In genomic region chr17:83736701-83737100, GRCm38 (mm10) we compare ENCODE assay signal across 21 mouse cellular contexts. TPM values are rescaled to one million over a fixed set of nuclear protein-coding genes. Genes with fewer than 3 reads are reported as not detected.
DNase-seq lines count a peak whose midpoint lies in the region; ATAC-seq lines count a peak whose summit lies in the region.
"Had no signal": no experiment of that assay in that cellular context is flagged by ENCODE, and none has a peak within 500 bp of the region (broad histone marks: within the 10 kb centered on the region; RNA-seq: fewer than 3 reads in every experiment).

No protein-coding gene starts in this region.

- WGBS in liver, embryonic 13.5 days (ENCODE audit: insufficient replicate concordance) = 19% methylated on average over 9 of the region's 9 CpGs
- 93% methylated on average over 9 of the region's 9 CpGs for WGBS in midbrain, embryonic 13.5 days

- H3K9ac ChIP-seq in liver, embryonic 13.5 days = 0 out of 2 replicates have a peak overlapping the region, but pooled peaks have one; percentile 2
- H3K9ac ChIP-seq in midbrain, embryonic 13.5 days (replicated peaks) = no peak overlapping the region
- H3K9ac ChIP-seq: embryonic facial prominence, embryonic 13.5 days; heart, embryonic 13.5 days; hindbrain, embryonic 14.5 days had no signal

- 0 out of 2 replicates have a peak overlapping the region, but pooled peaks have one; percentile 0 for H3K4me3 ChIP-seq in liver, embryonic 13.5 days (replicated peaks)
- H3K4me3 ChIP-seq in midbrain, embryonic 13.5 days (replicated peaks) = no peak overlapping the region
- H3K4me3 ChIP-seq: embryonic facial prominence, embryonic 13.5 days; forebrain, embryonic 10.5 days; gastrocnemius, adult 2 months; heart, embryonic 13.5 days had no signal

- peak overlapping the region; percentile 30 for H3K4me2 ChIP-seq in liver, embryonic 13.5 days
- H3K4me2 ChIP-seq in midbrain, embryonic 13.5 days (replicated peaks) = no peak overlapping the region
- H3K4me2 ChIP-seq: embryonic facial prominence, embryonic 13.5 days; heart, embryonic 13.5 days; hindbrain, embryonic 14.5 days; midbrain, embryonic 11.5 days had no signal

- H3K36me3 ChIP-seq in liver, embryonic 13.5 days = peaks cover 39% of the 10 kb centered on the region
- H3K36me3 ChIP-seq in midbrain, embryonic 13.5 days = 0 out of 2 replicates have a peak, but pooled peaks cover 5% of the 10 kb centered on the region

- no peaks in the 10 kb centered on the region for H3K9me3 ChIP-seq in liver, embryonic 13.5 days (replicated peaks)
- H3K9me3 ChIP-seq in midbrain, embryonic 13.5 days = no peaks in the 10 kb centered on the region
- H3K9me3 ChIP-seq: embryonic facial prominence, embryonic 13.5 days; forebrain, embryonic 10.5 days; heart, embryonic 13.5 days had no signal

- H3K27me3 ChIP-seq in liver, embryonic 13.5 days = no peaks in the 10 kb centered on the region
- no peaks in the 10 kb centered on the region for H3K27me3 ChIP-seq in midbrain, embryonic 13.5 days
- H3K27me3 ChIP-seq: embryonic facial prominence, embryonic 13.5 days; heart, embryonic 13.5 days had no signal

- peak; percentile 58 for DNase-seq in spleen, adult 12 weeks (ENCODE audit: low spot score)
- no peak for DNase-seq in spleen, adult 18-20 months
- DNase-seq in liver, embryonic 13.5 days = peak; percentile 81
- DNase-seq in left cerebral cortex, adult 11 months (ENCODE audit: low spot score) = no peak
- DNase-seq in kidney, postnatal 4 days = no peak
- DNase-seq: adrenal gland, adult 8-10 months; cerebellum, adult 11 months; cerebellum, postnatal 10 days; gastrocnemius, adult 2 months; kidney, postnatal 14 days; left cerebral cortex, postnatal 4 days; retina, postnatal 1 day; thymus, adult 18-20 months had no signal

- peak overlapping the region; percentile 73 for H3K27ac ChIP-seq in liver, embryonic 13.5 days
- H3K27ac ChIP-seq in midbrain, embryonic 13.5 days = no peak overlapping the region
- H3K27ac ChIP-seq: embryonic facial prominence, embryonic 13.5 days; forebrain, embryonic 10.5 days; gastrocnemius, adult 2 months; heart, embryonic 13.5 days; hindbrain, embryonic 14.5 days had no signal

- peaks cover 62% of the 10 kb centered on the region for H3K4me1 ChIP-seq in liver, embryonic 13.5 days (replicated peaks)
- no peaks in the 10 kb centered on the region for H3K4me1 ChIP-seq in midbrain, embryonic 13.5 days (replicated peaks)

- peak; percentile 53 for ATAC-seq in common myeloid progenitor, adult 5-6 weeks (replicated peaks; ENCODE audit: low read depth, poor library complexity, severe bottlenecking)
- peak; percentile 95 for ATAC-seq in liver, embryonic 13.5 days (ENCODE audit: low read depth)
- no peak for ATAC-seq in midbrain, embryonic 13.5 days
- ATAC-seq: intestine, postnatal 0 days had no signal

RNA-seq across cellular contexts. Expression of gene Mta3, which starts 30.7 kb away (rescaled TPM):
- 59.5 and 75.8 TPM in 2 replicates for total RNA-seq in common myeloid progenitor, adult 5-6 weeks (2017)
- polyA plus RNA-seq in liver, embryonic 13.5 days (2015; fragmentation: Nextera tagmentation; extraction: Ambion mirVana) = 44.1 and 50.4 TPM in 2 replicates
- polyA plus RNA-seq in midbrain, embryonic 13.5 days (2015; fragmentation: Nextera tagmentation; extraction: Ambion mirVana) = 26.6 and 28.4 TPM in 2 replicates

Comparison
In these comparisons a context has a peak if more than half of its experiments do, and no peak if none do; other contexts are left out.
1. DNase-seq: peak in spleen, adult 12 weeks (single experiment) and liver, embryonic 13.5 days (single experiment); none in spleen, adult 18-20 months (0 of 2), left cerebral cortex, adult 11 months (single experiment) and kidney, postnatal 4 days (0 of 2).